Mouse (Mus musculus): ENCODE data around the gene Fars2. TPM values are rescaled to one million over a fixed set of nuclear protein-coding genes. Genes with fewer than 3 reads are reported as not detected.

Fars2 gene
- polyA plus RNA-seq, 1 experiment from 2014 or later = 28.9 TPM

GRCm38 (mm10) chr13:36200453-36200852, 83.2 kb downstream of the Fars2 start:
- H3K27me3 ChIP-seq = no peaks in the 10 kb centered on the region
- WGBS = 88% methylated on average over 4 of the region's 4 CpGs
- no peak for ATAC-seq (ENCODE audit: low read depth)
- no peak overlapping the region for H3K9ac ChIP-seq
- no peak overlapping the region for H3K4me2 ChIP-seq
- no peak overlapping the region for H3K27ac ChIP-seq (replicated peaks)
- H3K9me3 ChIP-seq = no peaks in the 10 kb centered on the region
- no peak overlapping the region for H3K4me3 ChIP-seq
- no peaks in the 10 kb centered on the region for H3K4me1 ChIP-seq (replicated peaks)
- H3K36me3 ChIP-seq = no peaks in the 10 kb centered on the region

- ATAC-seq (ENCODE audit: low read depth) = no peak
- H3K4me1 ChIP-seq (replicated peaks) = peaks cover 7% of the 10 kb centered on the region; the same call in 1 of the 2 replicates
- H3K4me2 ChIP-seq = no peak overlapping the region
- WGBS = 92% methylated on average over 2 of the region's 2 CpGs
- H3K4me3 ChIP-seq = no peak overlapping the region
- no peaks in the 10 kb centered on the region for H3K27me3 ChIP-seq
- H3K9ac ChIP-seq = no peak overlapping the region
- no peak overlapping the region for H3K27ac ChIP-seq (replicated peaks)
- H3K36me3 ChIP-seq = no peaks in the 10 kb centered on the region
- H3K9me3 ChIP-seq = no peaks in the 10 kb centered on the region
Observed at GRCm38 (mm10) chr13:36202496-36202895, 85.3 kb downstream of the Fars2 start.

DNA sequence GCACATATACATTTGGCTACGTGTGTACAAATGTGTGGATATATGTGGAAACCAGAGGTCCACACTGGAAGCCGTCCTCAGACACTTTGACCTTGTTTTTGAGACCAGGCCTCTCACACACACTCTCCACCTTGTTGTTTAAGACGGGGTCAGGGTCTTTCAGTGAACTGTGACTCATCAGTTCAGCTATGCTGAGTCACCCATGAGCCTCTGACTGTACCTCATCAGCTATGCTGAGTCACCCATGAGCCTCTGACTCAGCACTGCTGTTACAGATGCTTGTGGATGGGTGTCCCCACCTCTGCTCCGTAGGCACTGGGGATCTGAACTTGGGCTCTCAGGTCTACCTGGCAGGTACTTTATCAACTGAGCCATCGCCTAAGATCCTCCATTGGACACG, 85.8 kb downstream of the Fars2 start:
- no peaks in the 10 kb centered on the region for H3K27me3 ChIP-seq
- H3K9ac ChIP-seq = no peak overlapping the region
- H3K4me3 ChIP-seq = no peak overlapping the region
- H3K4me2 ChIP-seq = no peak overlapping the region
- H3K36me3 ChIP-seq = no peaks in the 10 kb centered on the region
- no peak overlapping the region for H3K27ac ChIP-seq (replicated peaks)
- no peak for ATAC-seq (ENCODE audit: low read depth)
- WGBS = 87% methylated on average over 6 of the region's 6 CpGs
- peaks cover 7% of the 10 kb centered on the region; the same call in 1 of the 2 replicates for H3K4me1 ChIP-seq (replicated peaks)
- no peaks in the 10 kb centered on the region for H3K9me3 ChIP-seq

GRCm38 (mm10) chr13:36204320-36204719, 87.1 kb downstream of the Fars2 start:
- no peak for ATAC-seq (ENCODE audit: low read depth)
- Histone ChIP-seq H3K4me3 (no peak overlapping the region), H3K27ac (replicated peaks) (no peak overlapping the region), H3K4me1 (replicated peaks) (peaks cover 7% of the 10 kb centered on the region; the same call in 1 of the 2 replicates), H3K27me3 (no peaks in the 10 kb centered on the region), H3K9me3 (no peaks in the 10 kb centered on the region), H3K9ac (no peak overlapping the region), H3K36me3 (no peaks in the 10 kb centered on the region), H3K4me2 (no peak overlapping the region)
- WGBS = 93% methylated on average over 3 of the region's 3 CpGs

- ATAC-seq (ENCODE audit: low read depth) = no peak
- peaks cover 12% of the 10 kb centered on the region for H3K4me1 ChIP-seq (replicated peaks)
- H3K27me3 ChIP-seq = no peaks in the 10 kb centered on the region
- no peak overlapping the region for H3K9ac ChIP-seq
- no peak overlapping the region for H3K4me3 ChIP-seq
- WGBS = 80% methylated on average over 3 of the region's 3 CpGs
- no peaks in the 10 kb centered on the region for H3K36me3 ChIP-seq
- no peak overlapping the region for H3K4me2 ChIP-seq
- no peak overlapping the region for H3K27ac ChIP-seq (replicated peaks)
- no peaks in the 10 kb centered on the region for H3K9me3 ChIP-seq
Observed at GRCm38 (mm10) chr13:36210965-36211364, 93.8 kb downstream of the Fars2 start.

DNA sequence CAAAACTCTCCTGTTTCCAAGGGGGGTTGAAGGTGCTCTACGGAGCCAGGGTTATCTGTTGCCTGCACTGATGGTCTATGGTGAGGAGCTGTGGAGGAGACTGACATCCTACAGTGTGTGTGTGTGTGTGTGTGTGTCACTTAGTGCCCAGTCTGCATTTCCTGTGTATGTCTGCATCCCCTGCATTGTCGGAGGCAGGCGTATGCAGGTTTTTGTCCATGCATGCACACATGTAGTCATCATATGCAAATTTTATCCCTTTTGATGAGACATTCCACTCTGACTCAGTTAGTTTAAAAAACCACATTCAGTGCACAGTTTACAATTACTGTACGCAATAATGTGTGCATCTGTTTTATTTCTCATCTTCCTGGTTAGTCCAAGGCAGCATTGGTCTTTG, 96.8 kb downstream of the Fars2 start:
- no peak overlapping the region for H3K27ac ChIP-seq (replicated peaks)
- ATAC-seq (ENCODE audit: low read depth) = no peak
- H3K4me2 ChIP-seq = no peak overlapping the region
- H3K4me3 ChIP-seq = no peak overlapping the region
- no peak overlapping the region for H3K9ac ChIP-seq
- H3K4me1 ChIP-seq (replicated peaks) = peaks cover 5% of the 10 kb centered on the region; the same call in 1 of the 2 replicates
- H3K27me3 ChIP-seq = no peaks in the 10 kb centered on the region
- H3K9me3 ChIP-seq = no peaks in the 10 kb centered on the region
- WGBS = 88% methylated on average over 4 of the region's 4 CpGs
- no peaks in the 10 kb centered on the region for H3K36me3 ChIP-seq

GRCm38 (mm10) chr13:36216005-36216404, 98.8 kb downstream of the Fars2 start:
- Histone ChIP-seq H3K27me3 (no peaks in the 10 kb centered on the region), H3K4me3 (no peak overlapping the region), H3K27ac (replicated peaks) (no peak overlapping the region), H3K36me3 (no peaks in the 10 kb centered on the region), H3K9me3 (no peaks in the 10 kb centered on the region), H3K4me2 (no peak overlapping the region), H3K9ac (no peak overlapping the region), H3K4me1 (replicated peaks) (peaks cover 5% of the 10 kb centered on the region; the same call in 1 of the 2 replicates)
- no peak for ATAC-seq (ENCODE audit: low read depth)
- WGBS = 90% methylated on average over 3 of the region's 3 CpGs

GRCm38 (mm10) chr13:36218347-36218746, 101.1 kb downstream of the Fars2 start:
- Histone ChIP-seq H3K4me3 (no peak overlapping the region), H3K4me1 (replicated peaks) (peaks cover 5% of the 10 kb centered on the region; the same call in 1 of the 2 replicates), H3K27ac (replicated peaks) (no peak overlapping the region), H3K9ac (no peak overlapping the region), H3K36me3 (no peaks in the 10 kb centered on the region), H3K4me2 (no peak overlapping the region), H3K27me3 (no peaks in the 10 kb centered on the region), H3K9me3 (no peaks in the 10 kb centered on the region)
- 54% methylated on average over 4 of the region's 4 CpGs for WGBS
- no peak for ATAC-seq (ENCODE audit: low read depth)

- WGBS = 94% methylated on average over 5 of the region's 5 CpGs
- H3K9me3 ChIP-seq = no peaks in the 10 kb centered on the region
- H3K4me3 ChIP-seq = no peak overlapping the region
- no peak overlapping the region for H3K9ac ChIP-seq
- H3K27ac ChIP-seq (replicated peaks) = no peak overlapping the region
- peaks cover 5% of the 10 kb centered on the region; the same call in 1 of the 2 replicates for H3K4me1 ChIP-seq (replicated peaks)
- ATAC-seq (ENCODE audit: low read depth) = no peak
- no peak overlapping the region for H3K4me2 ChIP-seq
- no peaks in the 10 kb centered on the region for H3K27me3 ChIP-seq
- no peaks in the 10 kb centered on the region for H3K36me3 ChIP-seq
Observed at GRCm38 (mm10) chr13:36219506-36219905, 102.3 kb downstream of the Fars2 start.

GRCm38 (mm10) chr13:36221897-36222296, 104.7 kb downstream of the Fars2 start:
- no peak for ATAC-seq (ENCODE audit: low read depth)
- Histone ChIP-seq H3K9me3 (no peaks in the 10 kb centered on the region), H3K9ac (no peak overlapping the region), H3K4me2 (no peak overlapping the region), H3K4me3 (no peak overlapping the region), H3K4me1 (replicated peaks) (no peaks in the 10 kb centered on the region), H3K36me3 (no peaks in the 10 kb centered on the region), H3K27ac (replicated peaks) (no peak overlapping the region), H3K27me3 (no peaks in the 10 kb centered on the region)
- 86% methylated on average over 1 of the region's 1 CpGs for WGBS

DNA sequence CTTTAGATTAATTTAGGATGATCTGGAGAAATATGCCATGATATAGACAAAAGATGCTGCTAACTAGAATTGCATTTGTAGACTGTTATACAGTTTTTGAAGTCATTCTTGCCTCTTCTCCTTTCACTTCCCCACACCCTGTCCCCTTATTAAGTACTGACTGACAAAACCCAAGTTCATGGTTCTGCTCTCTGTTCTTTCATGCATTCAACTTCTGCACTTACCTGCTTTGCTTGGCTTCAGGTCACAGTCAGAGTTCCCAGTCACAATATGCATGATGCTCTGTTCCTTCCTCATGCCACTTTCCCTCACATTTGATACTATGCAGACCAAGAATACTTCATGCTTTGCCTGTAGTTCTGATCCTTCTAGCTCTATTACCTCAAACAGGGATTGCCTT, 105.5 kb downstream of the Fars2 start:
- ATAC-seq (ENCODE audit: low read depth) = no peak
- Histone ChIP-seq H3K4me1 (replicated peaks) (no peaks in the 10 kb centered on the region), H3K9me3 (no peaks in the 10 kb centered on the region), H3K27ac (replicated peaks) (no peak overlapping the region), H3K9ac (no peak overlapping the region), H3K4me2 (no peak overlapping the region), H3K27me3 (no peaks in the 10 kb centered on the region), H3K36me3 (no peaks in the 10 kb centered on the region), H3K4me3 (no peak overlapping the region)

DNA sequence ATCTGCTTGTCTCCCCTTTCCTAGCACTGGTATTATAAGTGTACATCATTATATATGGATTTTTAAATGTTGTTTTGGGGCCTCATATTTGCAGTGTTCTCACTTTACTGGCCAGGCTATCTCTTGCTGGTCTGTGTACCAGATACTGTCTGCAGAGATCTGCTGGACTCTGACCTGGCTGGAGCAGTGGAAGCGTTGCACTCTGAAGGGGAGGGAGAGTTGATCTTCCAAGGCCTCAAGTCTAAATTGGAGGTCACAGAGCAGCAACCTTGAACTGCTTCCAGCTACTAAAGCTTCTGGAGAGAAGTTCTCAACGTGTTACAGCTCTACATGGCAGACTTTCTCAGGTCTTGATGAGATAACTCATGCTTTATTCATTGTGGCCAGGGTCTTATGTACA, 107.2 kb downstream of the Fars2 start:
- no peak overlapping the region for H3K27ac ChIP-seq (replicated peaks)

GRCm38 (mm10) chr13:36242261-36242660, 125.0 kb downstream of the Fars2 start:
- 73% methylated on average over 1 of the region's 1 CpGs for WGBS
- no peak for ATAC-seq (ENCODE audit: low read depth)

More for the DNA sequence above, 107.2 kb downstream of the Fars2 start:
- no peak overlapping the region for H3K4me2 ChIP-seq
- no peak overlapping the region for H3K9ac ChIP-seq
- ATAC-seq (ENCODE audit: low read depth) = no peak
- no peak overlapping the region for H3K4me3 ChIP-seq
- H3K9me3 ChIP-seq = no peaks in the 10 kb centered on the region
- 83% methylated on average over 2 of the region's 2 CpGs for WGBS
- H3K36me3 ChIP-seq = no peaks in the 10 kb centered on the region
- no peaks in the 10 kb centered on the region for H3K4me1 ChIP-seq (replicated peaks)
- H3K27me3 ChIP-seq = no peaks in the 10 kb centered on the region

More at GRCm38 (mm10) chr13:36242261-36242660, 125.0 kb downstream of the Fars2 start:
- Histone ChIP-seq H3K27me3 (no peaks in the 10 kb centered on the region), H3K9ac (no peak overlapping the region), H3K36me3 (no peaks in the 10 kb centered on the region), H3K4me1 (replicated peaks) (no peaks in the 10 kb centered on the region), H3K4me2 (no peak overlapping the region), H3K4me3 (no peak overlapping the region), H3K9me3 (no peaks in the 10 kb centered on the region), H3K27ac (replicated peaks) (no peak overlapping the region)
